Mouse (Mus musculus) WW6 (cell line): ENCODE results near the gene Rpl36al.

Experiments
- DNase-seq: peaks from one replicate; pipeline ENCODE4 v3.0.0-alpha.2; 2013; ENCODE audit warnings: low read depth, low spot score

The Rpl36al gene

GRCm38 (mm10) chr12:69183583-69184308 is at the start of gene Rpl36al, which contains the start of gene Mgat2:
Rpl36al (minus strand) TSS chr12:69184083.
Mgat2 (plus strand) TSS chr12:69184157.
- DNase-seq, result peak; percentile 93

- DNase-seq, result peak; percentile 43
Measured at GRCm38 (mm10) chr12:69229251-69229650, 45.4 kb upstream of the Rpl36al start.

DNA sequence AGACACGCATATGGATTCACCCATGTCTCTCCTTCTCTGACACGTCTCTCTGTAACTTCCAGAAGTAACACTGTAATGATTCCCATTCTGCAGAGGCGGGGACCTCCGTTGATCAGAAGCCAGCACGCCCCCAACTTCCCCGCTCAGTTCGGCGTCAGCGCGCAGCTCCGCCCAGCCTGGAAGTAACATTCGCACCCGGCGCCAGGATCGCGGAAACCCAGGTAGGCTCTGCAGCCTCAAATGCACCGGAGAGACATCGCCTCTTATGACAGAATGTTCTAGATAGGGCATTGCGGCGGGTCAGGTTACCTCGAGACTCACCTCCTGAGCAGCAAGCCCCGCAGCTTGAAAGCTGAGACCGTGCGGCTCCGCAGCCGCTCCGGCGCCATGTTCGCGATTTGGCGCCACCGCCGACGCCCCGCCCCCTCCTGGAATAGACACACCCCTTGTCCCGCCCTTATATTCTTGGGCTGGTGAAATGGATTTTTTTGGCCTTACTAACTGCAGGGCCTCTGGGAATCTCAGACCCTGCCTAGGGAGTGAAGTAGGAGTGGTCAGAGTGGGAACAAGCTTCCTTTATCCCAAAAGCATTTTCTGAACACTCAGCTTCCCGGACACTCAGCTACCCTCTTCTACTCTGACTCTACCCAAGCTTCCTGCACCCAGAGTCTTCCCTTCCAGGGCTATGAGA is 44.0 kb upstream of the Rpl36al start, which contains the start of gene Pole2:
Pole2 (minus strand) TSS at position 420 of the 691 bp plus-strand sequence.
- DNase-seq, result peak; percentile 67

- DNase-seq, result no peak
Measured at GRCm38 (mm10) chr12:69220613-69221277, 36.9 kb upstream of the Rpl36al start.

GRCm38 (mm10) chr12:69216587-69216986 is 32.7 kb upstream of the Rpl36al start:
- no peak for DNase-seq

DNA sequence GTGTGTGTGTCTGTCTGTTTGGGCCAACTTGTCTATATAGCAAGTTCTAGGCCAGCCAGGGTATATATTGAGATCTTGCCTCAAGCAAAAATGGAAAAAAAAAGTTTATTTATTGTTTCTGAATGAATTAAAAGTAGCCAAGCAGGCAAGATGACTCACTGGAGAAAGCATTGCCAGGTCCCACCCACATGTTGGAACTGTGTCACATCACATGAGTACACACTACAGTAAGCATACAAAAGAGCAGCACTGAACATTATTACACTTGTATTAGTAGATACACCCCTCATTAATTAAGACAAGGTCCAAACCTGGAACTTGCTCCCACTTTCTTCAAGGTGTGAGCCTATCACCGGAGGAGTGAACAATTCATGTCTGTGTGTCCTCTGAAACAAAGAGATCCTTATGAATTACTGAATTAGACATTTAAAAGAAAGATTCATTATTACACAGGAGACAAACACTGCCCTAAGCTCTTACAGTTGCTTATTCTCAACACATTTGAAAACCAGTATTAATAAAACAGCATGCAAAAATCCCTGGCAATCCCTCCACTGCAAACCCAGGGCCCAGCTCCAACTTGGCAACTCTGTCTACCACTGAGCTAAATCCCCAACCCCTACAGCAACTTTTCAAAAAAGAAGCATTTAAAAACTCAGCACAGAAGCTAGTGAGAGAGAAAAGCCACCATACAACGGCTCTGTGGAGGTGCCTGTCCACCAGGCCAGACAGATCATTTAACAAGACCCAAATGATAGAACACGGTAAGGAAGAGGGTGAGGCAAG is 31.3 kb upstream of the Rpl36al start:
- no peak for DNase-seq

DNA sequence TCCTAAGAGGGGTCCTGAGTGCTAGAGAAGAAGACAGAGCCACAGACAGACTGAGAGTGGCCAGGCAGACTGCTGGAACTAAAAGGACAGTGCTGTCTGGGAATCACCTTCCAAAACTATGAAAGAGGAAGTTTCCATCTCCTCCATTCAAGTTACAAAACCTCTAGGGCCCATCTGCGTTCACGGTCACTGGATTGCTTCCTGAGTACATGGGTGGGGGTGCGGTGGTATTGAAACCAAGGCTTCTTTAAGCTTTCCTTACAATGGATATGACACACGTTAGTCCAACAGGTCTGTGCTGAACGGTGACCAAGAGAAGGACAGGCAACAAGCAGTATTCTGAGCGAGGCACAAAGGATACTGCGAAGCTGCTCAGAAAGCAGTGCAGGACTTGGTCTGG is 30.5 kb upstream of the Rpl36al start:
- no peak for DNase-seq

DNA sequence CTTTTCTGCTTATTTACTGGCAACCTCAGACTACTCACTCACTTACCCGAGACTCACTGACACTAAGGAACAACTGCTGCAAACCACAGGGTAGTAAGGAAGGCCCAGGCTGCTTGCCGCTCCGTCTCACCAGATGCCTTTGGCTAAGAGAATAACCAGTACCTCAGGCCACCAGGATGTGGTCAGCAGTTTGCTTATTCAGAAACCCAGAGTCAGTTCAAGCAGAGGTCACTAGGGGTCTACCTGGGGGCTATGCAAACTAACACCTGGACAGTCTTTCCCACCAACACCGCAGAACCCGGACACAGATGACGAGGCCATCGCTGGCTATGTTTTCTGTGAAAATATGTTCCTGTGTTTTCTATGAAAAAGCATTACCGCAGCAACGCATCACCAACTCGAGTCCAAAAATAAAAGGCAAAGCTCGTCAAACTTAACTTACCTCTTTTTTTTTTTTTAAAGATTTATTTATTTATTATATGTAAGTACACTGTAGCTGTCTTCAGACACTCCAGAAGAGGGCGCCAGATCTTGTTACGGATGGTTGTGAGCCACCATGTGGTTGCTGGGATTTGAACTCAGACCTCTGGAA is 29.4 kb upstream of the Rpl36al start:
- no peak for DNase-seq

- no peak for DNase-seq
Measured at GRCm38 (mm10) chr12:69211057-69211456, 27.2 kb upstream of the Rpl36al start.

DNA sequence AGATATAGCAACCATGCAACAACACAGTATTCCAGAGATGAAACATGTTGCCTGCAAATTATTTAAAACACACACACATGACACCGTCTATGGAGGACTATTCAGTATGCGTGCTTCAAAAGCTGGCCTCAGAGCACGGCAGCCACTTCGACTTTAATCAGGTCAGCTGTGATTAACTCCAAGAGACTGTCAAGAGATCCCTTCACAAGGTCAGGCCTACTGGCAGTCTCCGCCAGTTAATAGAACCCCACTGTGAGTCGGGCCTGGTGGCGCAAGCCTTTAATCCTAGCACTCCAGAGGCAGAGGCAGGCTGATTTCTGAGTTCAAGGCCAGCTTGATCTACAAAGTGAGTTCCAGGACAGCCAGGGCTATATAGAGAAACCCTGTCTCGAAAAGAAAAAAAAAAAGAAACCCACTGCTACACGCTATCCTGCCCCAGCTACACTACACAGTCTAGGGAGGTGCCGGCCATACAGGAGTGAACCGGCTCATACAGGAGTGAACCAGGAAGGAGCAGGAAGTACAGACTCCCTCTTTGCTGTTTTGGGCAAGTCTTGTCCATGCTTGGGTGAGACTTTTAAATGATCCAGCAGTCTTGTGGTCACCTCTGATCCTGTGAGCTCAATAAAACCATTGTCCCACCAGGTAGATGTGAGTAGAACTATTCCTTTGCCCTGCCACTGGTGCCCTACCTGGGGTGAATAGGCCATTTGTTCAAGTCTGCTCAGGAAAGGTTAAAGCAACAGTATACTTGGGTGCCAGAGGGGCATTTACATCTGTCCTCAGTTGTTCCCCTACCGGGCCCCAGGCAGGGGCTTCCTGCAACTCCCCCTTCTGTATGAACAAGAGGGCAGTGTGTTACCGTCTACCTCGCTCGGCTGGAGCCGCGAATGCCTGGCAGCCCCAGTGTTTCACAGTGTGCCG is 26.4 kb upstream of the Rpl36al start:
- no peak for DNase-seq

DNA sequence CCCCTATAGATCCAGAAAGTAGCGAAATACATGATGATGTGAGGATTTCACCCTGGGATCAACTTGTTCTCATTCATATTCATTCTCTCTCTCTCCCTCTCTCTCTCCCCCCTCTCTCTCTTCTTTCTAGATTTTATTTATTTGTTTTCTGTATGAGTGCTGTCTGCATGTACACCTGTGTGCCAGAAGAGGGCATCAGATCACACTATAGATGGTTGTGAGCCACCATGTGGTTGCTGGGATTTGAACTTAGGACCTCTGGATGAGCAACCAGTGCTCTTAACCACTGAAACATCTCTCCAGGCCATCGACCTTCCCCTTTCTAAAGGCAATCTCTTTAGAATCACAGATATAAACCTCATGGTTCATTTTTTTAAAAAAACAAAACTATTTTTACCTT is 24.6 kb upstream of the Rpl36al start:
- no peak for DNase-seq

GRCm38 (mm10) chr12:69207926-69208325 is 24.0 kb upstream of the Rpl36al start:
- no peak for DNase-seq

- DNase-seq, result no peak
Measured at GRCm38 (mm10) chr12:69207396-69207795, 23.5 kb upstream of the Rpl36al start.

GRCm38 (mm10) chr12:69204052-69204833 is 20.4 kb upstream of the Rpl36al start, which contains the start of gene Gm49384:
Gm49384 (minus strand) TSS chr12:69204267.
- no peak for DNase-seq

- DNase-seq, result no peak
Measured at GRCm38 (mm10) chr12:69198985-69199384, 15.1 kb upstream of the Rpl36al start.

DNA sequence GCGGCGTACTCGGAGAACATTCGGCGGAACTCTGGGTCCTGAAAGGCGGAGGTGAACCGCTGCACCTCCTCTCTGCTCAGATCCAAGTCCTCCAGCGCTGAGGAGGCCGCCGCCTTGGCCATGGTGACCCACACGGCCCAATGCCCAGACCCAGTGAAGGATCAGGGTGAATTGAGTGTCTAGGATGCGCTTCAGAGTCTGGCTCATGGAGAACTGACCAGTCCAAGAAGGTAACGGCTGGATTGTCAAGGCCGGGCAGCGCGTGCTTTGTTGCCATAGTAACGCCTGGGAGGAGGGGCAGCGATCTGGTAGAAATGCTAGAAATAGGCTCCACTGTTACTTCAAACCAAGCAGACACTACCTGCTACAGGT is 14.3 kb upstream of the Rpl36al start, which contains the start of gene Dnaaf2:
Dnaaf2 (minus strand) TSS at position 266 of the 372 bp plus-strand sequence.
- no peak for DNase-seq

- DNase-seq, result no peak
Measured at GRCm38 (mm10) chr12:69197378-69198163, 13.7 kb upstream of the Rpl36al start.
